Mouse (Mus musculus) small intestine, adult 2 months (tissue): ENCODE measurements around the gene Hspb9.

Experiments
- CTCF ChIP-seq: fragments of 200-500 bp; IDR thresholded peaks from 2 replicates; pipeline ENCODE4 v1.5.1; 2012; ENCODE audit warnings: low read depth, mild to moderate bottlenecking, control low read depth, inconsistent platforms, low read length, moderate library complexity, mixed read lengths; ENCODE audit not compliant: insufficient replicate concordance, insufficient read length; ENCODE audit errors: extremely low read depth
- POLR2A ChIP-seq: fragments of 200-500 bp; IDR thresholded peaks from 2 replicates; pipeline ENCODE4 v1.6.1; 2012; ENCODE audit warnings: low read depth, mild to moderate bottlenecking, control low read depth, inconsistent platforms, low read length, moderate library complexity

GRCm38 (mm10) chr11:100724919-100725512 is 11.4 kb downstream of the Hspb9 start:
- no peak for TF ChIP-seq CTCF
- TF ChIP-seq POLR2A = no peak
